Comparison of ENCODE assay signal across 21 mouse cellular contexts in the genomic region with DNA sequence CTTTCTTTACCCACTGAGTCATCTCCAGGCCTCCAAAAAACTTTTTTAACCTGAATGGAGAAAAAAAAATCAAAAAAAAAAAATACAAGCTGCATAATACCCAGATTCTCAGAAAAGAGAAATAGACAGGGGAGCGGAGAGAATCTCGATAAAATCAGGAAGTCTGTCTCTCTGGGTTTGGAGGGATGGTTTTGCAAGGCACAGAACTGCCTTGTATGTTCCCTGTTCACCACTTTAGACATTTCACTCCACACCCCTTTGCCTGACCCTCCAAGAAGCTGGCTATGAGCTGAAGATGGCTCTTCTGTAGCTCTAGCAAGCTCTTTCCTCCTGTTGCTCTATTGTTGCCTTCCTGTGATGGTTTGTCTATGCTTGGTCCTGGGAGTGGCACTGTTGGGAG.
"Had no signal": no experiment of that assay in that cellular context is flagged by ENCODE, and none has a peak within 500 bp of the region (broad histone marks: within the 10 kb centered on the region; RNA-seq: fewer than 3 reads in every experiment).

No protein-coding gene starts in this region.

- DNase-seq: kidney, adult 11 months; kidney, adult 8-10 months; kidney, postnatal 10 days; kidney, postnatal 36 days; liver; lung, adult 18-20 months; lung, postnatal 10 days; lung, postnatal 36 days; right cerebral cortex, postnatal 14 days; right cerebral cortex, postnatal 4 days; thymus, adult 2 months; thymus, postnatal 25 days had no signal

- H3K27me3 ChIP-seq: kidney, embryonic 15.5 days; limb, embryonic 13.5 days; liver, embryonic 12.5 days; liver, embryonic 15.5 days; lung, embryonic 15.5 days; midbrain, embryonic 12.5 days had no signal

- H3K9me3 ChIP-seq: kidney, embryonic 15.5 days; limb, embryonic 10.5 days; limb, embryonic 13.5 days; liver, embryonic 12.5 days; liver, embryonic 15.5 days; lung, embryonic 15.5 days; midbrain, embryonic 12.5 days had no signal

- H3K27ac ChIP-seq: kidney, embryonic 15.5 days; limb, embryonic 10.5 days; limb, embryonic 13.5 days; liver, embryonic 12.5 days; liver, embryonic 15.5 days; lung, embryonic 15.5 days; midbrain, embryonic 12.5 days; stomach, postnatal 0 days had no signal

- H3K4me3 ChIP-seq: kidney, embryonic 15.5 days; limb, embryonic 10.5 days; limb, embryonic 13.5 days; liver, embryonic 12.5 days; liver, embryonic 15.5 days; lung, embryonic 15.5 days; midbrain, embryonic 12.5 days had no signal

- ATAC-seq: liver, embryonic 12.5 days; midbrain, embryonic 16.5 days had no signal

- H3K36me3 ChIP-seq: kidney, embryonic 15.5 days; limb, embryonic 10.5 days; limb, embryonic 13.5 days; liver, embryonic 12.5 days; liver, embryonic 15.5 days; lung, embryonic 15.5 days; midbrain, embryonic 12.5 days had no signal

- H3K4me1 ChIP-seq: kidney, embryonic 15.5 days; limb, embryonic 10.5 days; limb, embryonic 13.5 days; liver, embryonic 12.5 days; liver, embryonic 15.5 days; lung, embryonic 15.5 days; midbrain, embryonic 12.5 days had no signal
